Mouse (Mus musculus) ES-Bruce4 (cell line): ENCODE measurements around the gene Toe1.

Source experiments
- CTCF ChIP-seq: IDR thresholded peaks from one replicate; pipeline ENCODE4 v1.8.1; 2011; ENCODE audit warnings: low read depth, low read length
- EP300 ChIP-seq: IDR thresholded peaks from 2 replicates; pipeline ENCODE4 v1.6.1; 2011; ENCODE audit warnings: low read depth, low read length; ENCODE audit not compliant: insufficient read depth

- TF ChIP-seq CTCF, result no peak
- TF ChIP-seq EP300, result no peak
Observed at GRCm38 (mm10) chr4:116811012-116811411, 3.6 kb upstream of the Toe1 start.
